Mouse (Mus musculus) forebrain, embryonic 12.5 days (tissue): ENCODE measurements around the gene Tmc5. TPM values are rescaled to one million over a fixed set of nuclear protein-coding genes. Genes with fewer than 3 reads are reported as not detected.

Experiments used
- ATAC-seq: fragments of 200-750 bp; cut with Nextera tagmentation; 2 replicates; pipeline ENCODE4 v1.8.0; 2017; ENCODE audit warnings: moderate TSS enrichment; ENCODE audit not compliant: low FRiP score
- H3K27ac ChIP-seq: fragments of 300-500 bp; sonication (generic); 2 replicates; pipeline ENCODE4 v1.5.1; 2016; ENCODE audit warnings: mild to moderate bottlenecking
- H3K27me3 ChIP-seq: fragments of 300-500 bp; sonication (generic); 2 replicates; pipeline ENCODE4 v1.6.1; 2016; ENCODE audit warnings: mild to moderate bottlenecking
- H3K36me3 ChIP-seq: fragments of 300-500 bp; sonication (generic); replicated peaks from 2 replicates; pipeline ENCODE4 v1.6.1; 2016; ENCODE audit warnings: mild to moderate bottlenecking
- H3K4me1 ChIP-seq: fragments of 300-500 bp; sonication (generic); 2 replicates; pipeline ENCODE4 v1.6.1; 2016
- H3K4me2 ChIP-seq: fragments of 300-500 bp; sonication (generic); 2 replicates; pipeline ENCODE4 v1.6.1; 2016; ENCODE audit warnings: mild to moderate bottlenecking, moderate library complexity
- H3K4me3 ChIP-seq: fragments of 300-500 bp; sonication (generic); replicated peaks from 2 replicates; pipeline ENCODE4 v1.5.1; 2016; ENCODE audit warnings: mild to moderate bottlenecking
- H3K9ac ChIP-seq: fragments of 300-500 bp; sonication (generic); 2 replicates; pipeline ENCODE4 v1.6.1; 2016; ENCODE audit warnings: mild to moderate bottlenecking
- H3K9me3 ChIP-seq: fragments of 300-500 bp; sonication (generic); 2 replicates; pipeline ENCODE4 v1.6.1; 2016
- WGBS: fragments of 180-500 bp; shearing (Covaris S2); methylation state at CpG from one replicate; pipeline ENCODE4 v1.1.7; 2016; 5-methylcytosine and 5-hydroxymethylcytosine counted together
- polyA plus RNA-seq: library from polyadenylated mRNA; unstranded; fragments of >200 nt; fragmentation: Nextera tagmentation; extraction: Ambion mirVana; gene quantifications from 2 replicates; pipeline ENCODE4 v1.2.1, GENCODE M21; 2016

Gene Tmc5
- polyA plus RNA-seq, 1 experiment from 2014 or later, result 0.65 TPM

DNA sequence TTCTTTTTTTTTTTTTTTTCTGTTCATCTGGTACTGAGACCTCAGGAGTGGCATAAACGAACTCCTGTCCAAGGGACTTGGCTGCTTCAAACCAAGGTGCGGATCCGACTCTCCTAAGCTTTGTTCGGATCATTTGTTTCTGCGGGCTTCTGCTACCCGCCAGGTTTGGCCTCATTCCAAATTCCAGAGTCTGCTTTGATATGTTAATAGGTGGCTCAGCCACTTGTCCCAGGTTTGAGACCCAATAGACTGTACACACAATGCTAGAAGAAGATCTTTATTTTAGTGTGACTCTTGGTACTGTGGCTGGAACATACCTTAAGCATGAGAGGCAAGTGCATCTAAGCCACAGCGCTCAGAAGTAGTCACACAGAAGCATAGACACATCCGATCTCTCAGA lies 14.8 kb downstream of the Tmc5 start:
- WGBS, result 60% methylated on average over 8 of the region's 8 CpGs
- Histone ChIP-seq H3K27me3 (no peaks in the 10 kb centered on the region), H3K9ac (no peak overlapping the region), H3K4me3 (no peak overlapping the region), H3K4me2 (no peak overlapping the region), H3K9me3 (no peaks in the 10 kb centered on the region), H3K4me1 (peaks cover 9% of the 10 kb centered on the region; the same call in 1 of the 2 replicates), H3K27ac (no peak overlapping the region), H3K36me3 (no peaks in the 10 kb centered on the region)
- ATAC-seq, result no peak

DNA sequence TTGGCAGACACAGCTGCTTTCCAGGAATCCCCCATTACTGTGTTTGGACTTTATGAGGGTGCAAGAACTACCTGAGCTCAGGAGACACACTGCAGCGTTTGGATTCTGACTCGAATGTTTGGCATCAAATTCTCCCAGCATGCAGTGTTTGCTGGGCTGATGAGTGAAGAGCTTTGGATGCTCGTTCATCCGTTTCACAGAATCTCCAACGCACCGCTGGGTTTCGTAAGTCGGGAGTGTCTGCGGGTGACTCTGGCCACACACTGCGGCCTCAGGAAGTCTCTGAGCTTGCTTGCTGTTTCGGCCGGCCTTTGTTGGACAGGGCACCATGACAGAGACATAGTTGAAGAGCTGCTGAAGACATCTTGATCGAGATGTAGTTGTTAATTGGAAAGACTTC lies 17.0 kb downstream of the Tmc5 start:
- H3K9ac ChIP-seq, result no peak overlapping the region
- 43% methylated on average over 13 of the region's 13 CpGs for WGBS
- no peak overlapping the region for H3K4me3 ChIP-seq
- peaks cover 9% of the 10 kb centered on the region; the same call in 1 of the 2 replicates for H3K4me1 ChIP-seq
- ATAC-seq, result no peak
- H3K4me2 ChIP-seq, result no peak overlapping the region
- no peaks in the 10 kb centered on the region for H3K27me3 ChIP-seq
- H3K9me3 ChIP-seq, result no peaks in the 10 kb centered on the region
- no peak overlapping the region for H3K27ac ChIP-seq
- H3K36me3 ChIP-seq, result no peaks in the 10 kb centered on the region

DNA sequence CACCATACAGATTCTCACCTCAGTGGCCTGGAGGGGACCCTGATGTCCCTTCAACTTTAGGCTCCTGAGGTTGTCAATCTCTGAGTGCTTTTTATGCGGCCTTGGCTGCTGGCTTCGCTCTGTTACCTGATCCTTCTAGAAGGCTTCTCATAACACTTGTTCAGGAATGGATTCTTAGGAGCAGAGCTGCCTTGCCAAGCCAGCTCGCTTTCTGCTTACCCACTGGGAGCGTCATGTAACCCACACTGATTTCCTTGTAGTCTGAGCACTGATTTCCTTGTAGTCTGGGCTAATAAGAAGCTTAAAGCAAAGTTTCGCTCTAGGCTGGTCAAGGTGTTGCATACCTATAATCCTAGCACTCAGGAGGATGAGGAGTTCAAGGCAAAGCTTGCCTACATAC lies 21.0 kb downstream of the Tmc5 start:
- Histone ChIP-seq H3K27me3 (no peaks in the 10 kb centered on the region), H3K4me1 (no peaks in the 10 kb centered on the region), H3K4me2 (no peak overlapping the region), H3K9ac (no peak overlapping the region), H3K27ac (no peak overlapping the region), H3K36me3 (no peaks in the 10 kb centered on the region), H3K4me3 (no peak overlapping the region), H3K9me3 (no peaks in the 10 kb centered on the region)
- 85% methylated on average over 5 of the region's 5 CpGs for WGBS
- no peak for ATAC-seq

DNA sequence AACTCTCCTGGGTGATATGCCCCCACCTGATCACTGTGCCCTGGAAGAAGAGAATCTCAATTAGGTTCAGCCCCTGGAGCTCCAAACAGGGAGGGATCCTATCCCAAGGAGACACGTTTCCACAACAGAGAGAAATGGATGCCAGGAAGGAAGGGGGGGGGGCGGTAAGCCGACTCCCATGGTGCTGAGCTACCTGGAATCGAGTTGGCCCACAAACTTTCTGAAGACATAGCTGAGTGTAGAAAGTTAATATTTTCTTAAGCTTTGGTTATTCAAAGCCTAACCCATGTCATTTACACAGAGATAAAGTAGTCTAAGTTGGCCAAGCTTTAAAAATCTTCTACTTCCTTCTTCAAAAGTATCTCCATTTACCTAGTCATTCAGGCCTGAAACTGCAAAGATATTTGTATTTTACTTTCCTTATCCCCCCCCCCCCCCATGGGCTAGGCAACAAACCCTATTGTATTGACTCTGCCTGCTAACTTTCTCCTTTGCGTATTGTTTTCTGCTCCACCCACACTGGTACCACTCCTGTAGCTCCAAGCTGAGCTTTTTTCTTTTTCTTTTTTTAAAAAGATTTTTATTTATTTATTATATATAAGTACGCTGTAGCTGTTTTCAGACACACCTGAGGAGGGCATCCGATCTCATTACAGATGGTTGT lies 23.3 kb downstream of the Tmc5 start:
- no peak for ATAC-seq
- no peak overlapping the region for H3K9ac ChIP-seq
- H3K27me3 ChIP-seq, result no peaks in the 10 kb centered on the region
- no peak overlapping the region for H3K27ac ChIP-seq
- H3K4me1 ChIP-seq, result no peaks in the 10 kb centered on the region
- no peaks in the 10 kb centered on the region for H3K9me3 ChIP-seq
- no peak overlapping the region for H3K4me3 ChIP-seq
- no peak overlapping the region for H3K4me2 ChIP-seq
- no peaks in the 10 kb centered on the region for H3K36me3 ChIP-seq
- 93% methylated on average over 7 of the region's 7 CpGs for WGBS

DNA sequence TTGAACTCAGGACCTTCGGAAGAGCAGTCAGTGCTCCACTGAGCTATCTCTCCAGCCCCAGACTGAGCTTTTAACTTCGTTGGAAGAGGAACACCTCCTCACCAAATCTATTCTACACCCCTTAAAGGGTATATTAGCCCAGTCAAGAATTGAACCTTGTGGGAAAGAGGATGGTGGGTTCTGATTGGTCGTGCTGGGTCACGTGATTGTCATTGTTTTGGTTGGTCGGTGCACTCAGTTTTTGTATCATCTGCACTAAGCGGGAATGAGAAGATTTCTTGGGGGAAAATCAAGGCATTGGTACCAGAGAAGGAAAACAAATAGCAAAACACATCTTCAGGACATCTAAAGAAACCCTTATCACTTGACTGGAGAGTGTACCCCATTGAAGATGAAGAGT lies 24.0 kb downstream of the Tmc5 start:
- no peak overlapping the region for H3K9ac ChIP-seq
- no peaks in the 10 kb centered on the region for H3K4me1 ChIP-seq
- H3K36me3 ChIP-seq, result no peaks in the 10 kb centered on the region
- H3K4me2 ChIP-seq, result no peak overlapping the region
- no peak overlapping the region for H3K27ac ChIP-seq
- no peaks in the 10 kb centered on the region for H3K27me3 ChIP-seq
- H3K9me3 ChIP-seq, result no peaks in the 10 kb centered on the region
- H3K4me3 ChIP-seq, result no peak overlapping the region
- 85% methylated on average over 6 of the region's 6 CpGs for WGBS
- no peak for ATAC-seq

DNA sequence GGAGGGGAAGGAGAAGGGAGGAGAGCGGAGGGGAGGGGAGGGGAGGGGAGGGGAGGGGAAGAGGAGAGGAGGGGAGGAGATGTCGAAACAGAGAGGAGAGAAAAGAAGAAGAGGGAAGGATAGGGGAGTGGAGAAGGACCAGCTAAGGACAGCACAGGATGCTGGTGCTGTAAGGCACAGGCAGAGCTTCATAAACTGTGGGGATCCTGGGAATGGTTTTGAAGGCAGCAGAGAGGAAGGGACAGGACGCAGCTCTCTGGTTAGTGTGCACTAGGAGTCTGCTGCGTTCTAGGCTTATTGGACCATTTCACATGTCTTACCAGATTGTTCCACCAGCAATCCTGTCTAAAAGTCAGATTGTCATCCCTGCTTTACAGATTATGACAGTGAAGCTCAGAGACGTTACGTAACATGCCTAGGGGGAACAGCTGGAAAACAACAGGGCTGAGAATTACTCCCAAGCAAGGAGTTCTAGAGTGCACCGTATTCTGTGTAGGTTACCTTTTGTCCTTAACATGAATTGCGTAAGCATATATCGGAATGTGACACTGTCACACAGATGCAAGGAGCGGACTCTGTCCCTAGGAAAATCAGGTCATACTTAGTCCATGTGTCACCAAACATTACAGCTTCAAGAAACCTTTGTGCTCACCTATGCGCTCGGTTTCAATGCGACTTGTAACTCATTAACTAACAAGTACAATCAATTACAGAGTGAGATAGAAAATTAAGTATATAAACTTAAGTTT lies 30.6 kb downstream of the Tmc5 start:
- no peak for ATAC-seq
- H3K27ac ChIP-seq, result no peak overlapping the region
- 81% methylated on average over 13 of the region's 13 CpGs for WGBS

DNA sequence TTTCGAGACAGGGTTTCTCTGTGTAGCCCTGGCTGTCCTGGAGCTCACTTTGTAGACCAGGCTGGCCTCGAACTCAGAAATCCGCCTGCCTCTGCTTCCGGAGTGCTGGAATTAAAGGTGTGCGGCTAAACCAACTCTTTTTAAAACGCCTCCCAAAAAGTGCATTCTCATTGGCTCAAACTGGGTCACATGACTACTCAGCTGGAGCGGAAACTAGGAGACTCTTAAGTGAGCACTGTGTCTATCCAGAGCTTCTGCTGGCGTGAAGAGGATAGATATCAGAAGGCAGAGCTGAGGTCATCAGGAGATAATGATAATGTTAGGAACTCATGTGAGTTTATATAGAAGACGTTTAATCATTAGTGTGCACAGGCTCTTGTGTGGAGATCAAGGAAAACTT lies 36.0 kb downstream of the Tmc5 start:
- no peak overlapping the region for H3K9ac ChIP-seq
- no peaks in the 10 kb centered on the region for H3K4me1 ChIP-seq
- 85% methylated on average over 9 of the region's 9 CpGs for WGBS
- ATAC-seq, result no peak
- no peak overlapping the region for H3K4me2 ChIP-seq
- H3K27ac ChIP-seq, result no peak overlapping the region
- H3K4me3 ChIP-seq, result no peak overlapping the region
- H3K9me3 ChIP-seq, result no peaks in the 10 kb centered on the region
- no peaks in the 10 kb centered on the region for H3K27me3 ChIP-seq
- H3K36me3 ChIP-seq, result no peaks in the 10 kb centered on the region

More for the DNA sequence above, 30.6 kb downstream of the Tmc5 start:
- H3K36me3 ChIP-seq, result no peaks in the 10 kb centered on the region
- H3K27me3 ChIP-seq, result no peaks in the 10 kb centered on the region
- H3K4me1 ChIP-seq, result no peaks in the 10 kb centered on the region
- no peak overlapping the region for H3K4me3 ChIP-seq
- no peak overlapping the region for H3K9ac ChIP-seq
- no peaks in the 10 kb centered on the region for H3K9me3 ChIP-seq
- no peak overlapping the region for H3K4me2 ChIP-seq

DNA sequence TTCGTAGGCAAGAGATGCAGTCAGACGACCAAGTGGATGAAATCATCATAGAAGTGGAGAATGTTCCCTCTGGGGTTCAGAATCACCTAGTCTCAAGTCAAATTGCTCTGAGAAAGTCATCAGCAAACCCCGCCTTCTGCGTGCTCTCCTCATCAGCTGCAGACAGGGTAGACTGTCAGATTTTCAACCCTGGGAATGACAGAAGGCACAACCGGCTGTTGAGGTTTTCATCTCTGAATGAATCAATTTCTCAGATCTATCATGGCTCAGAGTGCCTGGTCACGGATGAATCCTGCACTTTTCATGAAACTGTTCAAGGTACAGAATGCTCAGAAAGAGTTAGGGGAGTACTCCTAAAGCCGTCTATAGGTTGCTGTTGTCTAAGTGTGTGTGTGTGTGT lies 36.9 kb downstream of the Tmc5 start:
- WGBS, result 88% methylated on average over 7 of the region's 7 CpGs
- Histone ChIP-seq H3K27me3 (no peaks in the 10 kb centered on the region), H3K9me3 (no peaks in the 10 kb centered on the region), H3K4me1 (no peaks in the 10 kb centered on the region), H3K27ac (no peak overlapping the region), H3K4me3 (no peak overlapping the region), H3K4me2 (no peak overlapping the region), H3K9ac (no peak overlapping the region), H3K36me3 (no peaks in the 10 kb centered on the region)
- ATAC-seq, result no peak

DNA sequence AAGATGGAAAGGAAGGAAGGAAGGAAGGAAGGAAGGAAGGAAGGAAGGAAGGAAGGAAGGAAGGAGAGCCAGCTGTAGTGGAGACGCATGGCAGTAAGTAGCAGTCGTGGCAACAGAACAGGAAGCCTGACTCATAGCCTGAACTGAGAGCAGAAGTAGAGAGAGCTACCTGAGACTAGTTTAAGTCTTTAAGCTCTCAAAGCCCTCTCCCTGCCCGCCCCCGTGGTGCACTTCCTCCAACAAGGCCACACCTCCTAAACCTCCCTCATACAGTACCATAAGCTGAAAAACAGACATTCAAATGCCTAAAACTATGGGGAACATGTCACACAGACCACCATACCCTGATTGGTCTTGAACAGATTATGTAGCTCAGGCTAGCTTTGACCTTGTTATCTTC lies 40.4 kb downstream of the Tmc5 start:
- H3K9ac ChIP-seq, result no peak overlapping the region
- H3K36me3 ChIP-seq, result no peaks in the 10 kb centered on the region
- H3K27me3 ChIP-seq, result no peaks in the 10 kb centered on the region
- ATAC-seq, result no peak
- no peak overlapping the region for H3K27ac ChIP-seq
- WGBS, result 70% methylated on average over 4 of the region's 4 CpGs
- H3K4me2 ChIP-seq, result no peak overlapping the region
- no peaks in the 10 kb centered on the region for H3K9me3 ChIP-seq
- no peak overlapping the region for H3K4me3 ChIP-seq
- H3K4me1 ChIP-seq, result no peaks in the 10 kb centered on the region

DNA sequence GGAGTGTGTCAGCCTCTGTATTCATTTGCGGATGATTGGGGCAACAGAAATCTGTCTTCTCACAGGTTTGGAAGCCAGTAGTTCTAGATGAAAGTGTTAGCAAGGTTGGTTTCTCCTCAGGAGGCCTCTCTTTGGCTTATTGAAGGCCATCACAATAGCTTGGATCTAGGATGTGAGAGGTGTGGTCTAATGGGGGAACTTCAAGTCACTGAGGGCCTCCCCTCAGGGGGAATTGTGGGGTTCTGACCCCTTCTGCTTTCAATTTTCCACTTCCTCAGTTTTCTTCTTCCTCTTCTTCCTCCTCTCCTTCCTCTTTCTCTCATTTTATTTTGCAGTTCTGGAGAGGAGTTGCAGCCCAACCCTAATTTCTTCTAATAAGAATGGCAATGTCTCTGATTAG lies 49.1 kb downstream of the Tmc5 start:
- 96% methylated on average over 1 of the region's 1 CpGs for WGBS
- no peaks in the 10 kb centered on the region for H3K9me3 ChIP-seq
- H3K9ac ChIP-seq, result no peak overlapping the region
- H3K4me1 ChIP-seq, result peaks cover 2% of the 10 kb centered on the region; the same call in 1 of the 2 replicates
- H3K27ac ChIP-seq, result no peak overlapping the region
- ATAC-seq, result no peak
- H3K27me3 ChIP-seq, result no peaks in the 10 kb centered on the region
- no peak overlapping the region for H3K4me2 ChIP-seq
- H3K36me3 ChIP-seq, result no peaks in the 10 kb centered on the region
- H3K4me3 ChIP-seq, result no peak overlapping the region

DNA sequence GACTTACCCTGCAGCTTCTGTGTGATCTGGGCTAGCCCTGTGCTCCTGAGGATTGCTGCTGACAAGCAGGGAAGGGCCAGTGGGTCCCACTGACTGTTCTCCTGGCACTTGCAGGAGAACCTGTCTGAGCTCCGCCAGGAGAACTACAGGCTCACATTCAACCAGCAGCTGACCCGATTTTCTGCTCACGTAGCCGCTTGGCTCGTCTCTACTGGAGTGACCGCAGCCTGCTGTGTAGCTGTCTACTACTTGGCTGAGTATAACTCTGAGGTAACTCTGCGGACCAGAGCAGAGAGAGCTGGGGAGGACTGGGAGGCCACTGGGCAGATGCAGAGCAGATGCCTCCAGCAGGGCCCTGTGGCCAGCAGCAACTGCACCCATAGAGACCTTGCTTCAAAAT lies 52.2 kb downstream of the Tmc5 start:
- Histone ChIP-seq H3K4me1 (peaks cover 2% of the 10 kb centered on the region; the same call in 1 of the 2 replicates), H3K9me3 (no peaks in the 10 kb centered on the region), H3K27ac (no peak overlapping the region), H3K36me3 (no peaks in the 10 kb centered on the region), H3K4me3 (no peak overlapping the region), H3K4me2 (no peak overlapping the region), H3K9ac (no peak overlapping the region), H3K27me3 (no peaks in the 10 kb centered on the region)
- WGBS, result 87% methylated on average over 7 of the region's 7 CpGs
- ATAC-seq, result no peak

DNA sequence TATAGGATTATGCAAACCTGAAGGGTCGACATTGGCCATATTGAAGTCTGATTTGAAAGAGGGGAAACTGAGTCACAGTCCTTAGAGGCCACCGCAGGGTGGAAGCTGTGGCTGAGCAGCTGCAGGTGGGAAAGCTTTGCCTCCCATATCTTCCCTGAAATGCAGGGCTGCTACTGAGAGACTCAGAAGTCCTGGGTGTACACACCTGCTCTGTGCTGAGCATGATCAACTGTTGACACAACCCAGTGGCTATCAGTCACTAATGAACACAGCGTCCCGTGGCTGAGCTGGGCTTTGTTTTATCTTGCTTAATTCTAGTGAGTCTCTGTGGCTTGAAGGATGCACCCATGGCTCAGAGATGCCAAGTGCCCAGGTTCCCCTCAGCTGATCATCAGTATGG lies 53.0 kb downstream of the Tmc5 start:
- Histone ChIP-seq H3K4me1 (peaks cover 2% of the 10 kb centered on the region; the same call in 1 of the 2 replicates), H3K9me3 (no peaks in the 10 kb centered on the region), H3K27ac (no peak overlapping the region), H3K27me3 (no peaks in the 10 kb centered on the region), H3K4me3 (no peak overlapping the region), H3K4me2 (no peak overlapping the region), H3K9ac (no peak overlapping the region), H3K36me3 (no peaks in the 10 kb centered on the region)
- ATAC-seq, result no peak
- 86% methylated on average over 4 of the region's 4 CpGs for whole genome bisulfite sequencing

DNA sequence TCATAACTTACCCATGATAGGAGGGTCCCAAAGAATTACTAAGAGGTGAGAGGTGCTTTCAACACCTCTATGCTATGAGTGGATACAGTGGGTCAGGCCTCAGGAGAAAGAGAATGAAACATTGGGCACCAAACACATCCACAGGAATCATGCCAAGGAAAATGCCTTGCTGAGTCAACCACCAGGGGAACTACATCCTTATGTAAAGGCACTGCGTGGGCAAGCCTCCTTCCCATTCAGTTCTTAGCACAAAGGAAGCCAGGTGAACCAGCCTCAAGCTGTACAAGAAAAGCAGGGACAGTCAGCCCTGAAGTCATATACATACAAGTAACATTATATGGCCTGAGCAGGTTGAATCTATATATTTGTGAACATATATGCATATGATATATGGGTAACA lies 53.8 kb downstream of the Tmc5 start:
- Histone ChIP-seq H3K36me3 (no peaks in the 10 kb centered on the region), H3K4me2 (no peak overlapping the region), H3K9ac (no peak overlapping the region), H3K9me3 (no peaks in the 10 kb centered on the region), H3K27me3 (no peaks in the 10 kb centered on the region), H3K27ac (no peak overlapping the region), H3K4me3 (no peak overlapping the region), H3K4me1 (peaks cover 2% of the 10 kb centered on the region; the same call in 1 of the 2 replicates)
- 75% methylated on average over 1 of the region's 1 CpGs for WGBS
- no peak for ATAC-seq
